Mouse (Mus musculus) hindbrain, embryonic 14.5 days (tissue): Measurements from ENCODE around the gene Pnpla1. TPM values are rescaled to one million over a fixed set of nuclear protein-coding genes. Genes with fewer than 3 reads are reported as not detected.

Experiments used
- ATAC-seq: fragments of 200-750 bp; cut with Nextera tagmentation; 2 replicates; pipeline ENCODE4 v1.8.0; 2017; ENCODE audit warnings: moderate number of reproducible peaks, mild to moderate bottlenecking, moderate TSS enrichment, moderate library complexity; ENCODE audit not compliant: low FRiP score
- DNase-seq: peaks from one replicate; pipeline ENCODE4 v3.0.0-alpha.2; 2015; ENCODE audit warnings: low spot score
- H3K27ac ChIP-seq: fragments of 300-500 bp; sonication (generic); 2 replicates; pipeline ENCODE4 v1.5.1; 2014; ENCODE audit warnings: mild to moderate bottlenecking, moderate library complexity
- H3K27me3 ChIP-seq: fragments of 300-500 bp; sonication (generic); 2 replicates; pipeline ENCODE4 v1.6.1; 2014; ENCODE audit warnings: mild to moderate bottlenecking, low read length, mixed read lengths; ENCODE audit not compliant: control insufficient read depth, insufficient read depth
- H3K36me3 ChIP-seq: fragments of 300-500 bp; sonication (generic); replicated peaks from 2 replicates; pipeline ENCODE4 v1.6.1; 2014; ENCODE audit not compliant: control insufficient read depth, insufficient read depth
- H3K4me1 ChIP-seq: fragments of 300-500 bp; sonication (generic); replicated peaks from 2 replicates; pipeline ENCODE4 v1.6.1; 2014; ENCODE audit warnings: antibody characterized with exemption, low read length, mixed read lengths; ENCODE audit not compliant: control insufficient read depth, insufficient read depth
- H3K4me2 ChIP-seq: fragments of 300-500 bp; sonication (generic); replicated peaks from 2 replicates; pipeline ENCODE4 v1.6.1; 2014; ENCODE audit warnings: mild to moderate bottlenecking, moderate library complexity
- H3K4me3 ChIP-seq: fragments of 300-500 bp; sonication (generic); replicated peaks from 2 replicates; pipeline ENCODE4 v1.5.1; 2014; ENCODE audit warnings: mild to moderate bottlenecking, low read length
- H3K9ac ChIP-seq: fragments of 300-500 bp; sonication (generic); 2 replicates; pipeline ENCODE4 v1.6.1; 2014
- H3K9me3 ChIP-seq: fragments of 300-500 bp; sonication (generic); 2 replicates; pipeline ENCODE4 v1.6.1; 2016; ENCODE audit warnings: low read length; ENCODE audit not compliant: control insufficient read depth
- WGBS: fragments of 180-500 bp; shearing (Covaris S2); extraction: QIAGEN DNeasy Blood & Tissue Kit; methylation state at CpG from one replicate; pipeline ENCODE4 v1.1.7; 2014; 5-methylcytosine and 5-hydroxymethylcytosine counted together
- polyA plus RNA-seq: library from polyadenylated mRNA; unstranded; fragments of >200 nt; fragmentation: Nextera tagmentation; extraction: Ambion mirVana; gene quantifications from 2 replicates; pipeline ENCODE4 v1.2.1, GENCODE M21; 2014

Pnpla1 gene
- polyA plus RNA-seq, 1 experiment from 2014 or later: not detected

DNA sequence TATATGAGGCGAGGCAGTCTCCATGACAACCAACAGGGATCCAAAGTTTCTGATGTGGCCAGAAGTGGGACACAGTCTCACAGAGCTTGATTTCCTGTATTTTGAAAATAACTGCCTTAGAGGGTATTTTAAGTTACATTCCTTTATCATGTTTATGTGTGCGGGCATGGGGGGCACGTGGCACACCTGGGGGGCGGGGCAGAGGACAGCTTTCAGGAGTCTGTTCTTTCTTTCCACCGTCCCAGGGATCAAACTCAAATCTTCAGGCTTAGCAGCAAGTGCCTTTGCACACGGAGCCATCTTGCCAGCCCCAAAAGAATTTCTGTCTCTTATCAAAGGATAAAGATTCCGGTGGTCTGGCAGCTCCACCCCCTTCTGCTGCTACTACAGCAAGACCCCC lies 5.7 kb downstream of the Pnpla1 start:
- Histone ChIP-seq H3K27me3 (no peaks in the 10 kb centered on the region), H3K4me3 (no peak overlapping the region), H3K4me1 (peaks cover 5% of the 10 kb centered on the region; the same call in 1 of the 2 replicates), H3K9me3 (no peaks in the 10 kb centered on the region), H3K36me3 (no peaks in the 10 kb centered on the region), H3K4me2 (no peak overlapping the region), H3K27ac (no peak overlapping the region), H3K9ac (no peak overlapping the region)
- DNase-seq (no peak), ATAC-seq (no peak)
- WGBS: 72% methylated on average over 7 of the region's 7 CpGs

DNA sequence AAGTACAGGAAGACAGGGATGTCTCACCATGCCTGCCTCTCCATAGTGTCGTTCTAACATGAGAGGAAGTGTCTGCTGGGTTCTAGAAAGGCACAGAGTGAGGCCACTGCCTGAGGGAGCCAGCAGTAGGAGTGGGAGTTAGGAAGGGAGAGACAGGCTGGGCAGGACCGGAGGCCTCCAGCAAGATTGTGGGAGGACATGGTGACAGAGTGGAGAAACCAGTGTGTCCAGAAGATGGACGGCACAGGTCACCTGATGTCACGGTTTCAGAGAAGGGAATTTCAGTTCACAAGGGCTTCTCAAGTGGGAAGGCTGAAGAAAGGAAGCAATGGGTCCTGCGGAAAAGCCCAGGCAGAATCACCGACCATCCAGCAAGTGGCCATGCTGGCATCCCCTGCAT lies 6.3 kb downstream of the Pnpla1 start:
- Histone ChIP-seq H3K4me1 (peaks cover 10% of the 10 kb centered on the region), H3K4me2 (no peak overlapping the region), H3K4me3 (no peak overlapping the region), H3K27me3 (no peaks in the 10 kb centered on the region), H3K9me3 (no peaks in the 10 kb centered on the region), H3K9ac (no peak overlapping the region), H3K36me3 (no peaks in the 10 kb centered on the region), H3K27ac (no peak overlapping the region)
- DNase-seq: no peak
- no peak for ATAC-seq
- WGBS: 77% methylated on average over 6 of the region's 6 CpGs

DNA sequence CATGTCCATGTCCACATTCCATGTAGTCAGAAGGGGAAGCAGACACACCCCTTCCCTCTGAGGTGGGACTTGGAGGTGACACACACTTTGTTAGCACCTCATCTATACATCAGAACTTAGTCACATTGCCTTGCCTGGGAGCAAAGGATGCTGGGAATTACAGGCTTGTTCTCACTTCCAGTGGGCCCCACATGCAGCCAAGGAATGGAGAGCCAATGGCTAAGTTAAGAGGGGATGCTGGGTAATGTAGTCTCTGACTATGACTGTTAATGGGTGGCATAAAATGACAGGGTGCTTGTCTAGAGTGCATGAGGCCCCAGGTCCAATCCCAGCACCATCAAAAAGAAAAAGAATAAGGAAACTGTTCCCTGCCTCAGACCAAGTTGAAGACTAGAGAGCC lies 8.7 kb downstream of the Pnpla1 start:
- H3K4me3 ChIP-seq: no peak overlapping the region
- H3K4me2 ChIP-seq: no peak overlapping the region
- H3K36me3 ChIP-seq: no peaks in the 10 kb centered on the region
- H3K27me3 ChIP-seq: no peaks in the 10 kb centered on the region
- no peak overlapping the region for H3K9ac ChIP-seq
- peaks cover 19% of the 10 kb centered on the region for H3K4me1 ChIP-seq
- ATAC-seq (no peak), DNase-seq (no peak)
- H3K27ac ChIP-seq: no peak overlapping the region
- no peaks in the 10 kb centered on the region for H3K9me3 ChIP-seq

DNA sequence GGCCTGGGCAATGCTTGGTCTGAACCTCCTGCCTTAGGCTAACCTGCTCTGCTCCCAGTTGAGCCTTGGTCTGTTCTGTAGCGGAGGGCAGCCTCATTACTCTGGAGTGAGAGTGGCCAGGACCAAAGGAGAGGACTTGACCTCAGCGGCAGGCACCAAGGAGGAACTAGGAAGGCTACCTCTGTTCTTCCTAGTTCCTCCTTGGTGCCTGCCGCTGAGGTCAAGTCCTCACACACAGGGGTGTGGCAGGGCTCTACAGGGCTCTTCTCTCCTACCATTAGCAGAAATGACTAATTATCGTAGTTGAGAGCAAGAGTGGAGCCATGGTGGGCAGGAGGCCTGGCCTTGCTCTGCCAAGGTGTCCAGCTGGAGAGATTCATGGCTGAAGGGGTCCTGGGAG lies 9.2 kb downstream of the Pnpla1 start:
- DNase-seq (no peak), ATAC-seq (no peak)
- no peaks in the 10 kb centered on the region for H3K9me3 ChIP-seq
- no peak overlapping the region for H3K27ac ChIP-seq
- H3K27me3 ChIP-seq: no peaks in the 10 kb centered on the region
- no peak overlapping the region for H3K4me2 ChIP-seq
- H3K36me3 ChIP-seq: no peaks in the 10 kb centered on the region
- 80% methylated on average over 4 of the region's 4 CpGs for WGBS
- H3K4me3 ChIP-seq: no peak overlapping the region
- peaks cover 19% of the 10 kb centered on the region for H3K4me1 ChIP-seq
- H3K9ac ChIP-seq: no peak overlapping the region

DNA sequence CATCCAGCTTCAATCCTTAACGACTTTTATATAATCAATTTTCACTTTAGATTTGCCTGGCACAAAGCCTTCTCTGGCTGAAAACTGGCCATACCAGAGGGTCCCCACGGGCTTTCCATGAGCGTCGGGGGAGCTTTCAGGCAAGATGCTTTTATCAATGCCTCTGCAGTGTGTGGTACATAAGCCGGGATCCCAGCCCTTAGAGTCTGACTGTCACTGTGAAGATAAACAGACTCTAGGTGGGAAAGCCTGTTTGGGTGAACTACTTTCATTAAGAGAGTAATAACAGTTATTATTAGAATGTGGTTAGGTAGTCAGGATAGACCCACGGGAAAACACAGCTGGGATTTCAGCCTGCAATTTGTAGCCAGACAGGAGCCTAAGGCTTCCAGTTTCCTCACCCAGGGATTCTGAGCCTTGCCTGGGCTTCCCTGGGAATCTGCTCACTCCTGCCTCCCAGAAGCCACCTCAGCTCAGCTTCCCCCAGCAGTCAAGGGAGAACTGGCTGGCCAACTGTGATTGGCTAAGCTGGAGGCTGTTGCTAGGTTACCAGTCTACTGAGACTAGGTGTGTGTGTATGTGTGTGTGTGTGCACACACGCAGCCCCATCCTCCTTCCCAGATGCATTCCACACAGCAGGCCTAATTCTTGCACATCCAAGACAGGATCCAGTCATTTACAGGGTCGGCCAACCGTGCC lies 11.3 kb downstream of the Pnpla1 start:
- H3K36me3 ChIP-seq: no peaks in the 10 kb centered on the region
- peak overlapping the region; percentile 94 for H3K27ac ChIP-seq
- peak; percentile 81 for DNase-seq
- H3K4me3 ChIP-seq: no peak overlapping the region
- H3K9me3 ChIP-seq: no peaks in the 10 kb centered on the region
- WGBS: 39% methylated on average over 9 of the region's 9 CpGs
- H3K4me1 ChIP-seq: peaks cover 19% of the 10 kb centered on the region
- H3K9ac ChIP-seq: no peak overlapping the region
- peak; percentile 95 for ATAC-seq
- peak overlapping the region; percentile 14; the same call in 1 of the 2 replicates for H3K4me2 ChIP-seq
- H3K27me3 ChIP-seq: no peaks in the 10 kb centered on the region

DNA sequence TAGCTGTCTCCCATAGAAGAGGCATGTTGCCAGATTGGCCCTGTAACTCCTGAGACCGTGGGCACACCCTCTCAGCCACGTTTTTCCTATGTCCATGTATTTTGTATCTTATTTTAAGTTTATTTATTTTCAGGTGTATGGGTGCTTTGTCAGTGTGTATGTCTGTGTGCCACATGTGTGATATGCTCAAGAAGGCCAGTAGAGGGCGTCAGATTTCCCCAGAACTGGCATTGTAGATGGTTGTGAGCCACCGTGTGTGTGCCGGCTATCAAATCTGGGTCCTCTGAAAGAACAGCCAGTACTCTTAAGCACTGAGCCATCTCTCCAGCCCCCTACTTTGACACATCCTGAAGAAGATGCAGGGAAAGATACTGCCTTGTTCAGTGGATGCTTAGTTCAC lies 12.2 kb downstream of the Pnpla1 start:
- WGBS: 64% methylated on average over 5 of the region's 5 CpGs
- Histone ChIP-seq H3K9ac (no peak overlapping the region), H3K27me3 (no peaks in the 10 kb centered on the region), H3K4me2 (no peak overlapping the region), H3K27ac (peak overlapping the region; percentile 94), H3K4me3 (no peak overlapping the region), H3K36me3 (no peaks in the 10 kb centered on the region), H3K9me3 (no peaks in the 10 kb centered on the region), H3K4me1 (peaks cover 19% of the 10 kb centered on the region)
- no peak for ATAC-seq
- DNase-seq: no peak

DNA sequence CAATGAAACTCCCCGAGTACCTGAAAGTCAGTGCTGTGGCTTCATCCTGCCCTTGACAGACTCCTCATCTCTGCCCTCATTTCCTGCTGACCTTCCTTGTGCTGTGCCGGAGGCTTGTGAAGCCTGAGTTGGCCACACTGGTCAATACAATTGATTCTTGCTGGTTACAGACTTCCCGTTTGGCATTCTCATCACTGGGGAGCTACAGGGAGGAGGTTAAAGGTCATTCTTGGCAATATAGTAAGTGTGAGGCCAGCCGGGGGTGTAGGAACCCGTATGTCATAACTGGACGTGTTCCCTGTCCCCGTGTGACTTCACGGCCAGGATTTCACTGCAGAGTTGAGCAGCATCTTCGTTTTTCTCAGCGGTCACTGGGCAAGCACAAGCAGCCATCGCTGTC lies 13.6 kb downstream of the Pnpla1 start:
- no peak overlapping the region for H3K27ac ChIP-seq
- no peak overlapping the region for H3K9ac ChIP-seq
- H3K4me1 ChIP-seq: peaks cover 19% of the 10 kb centered on the region
- DNase-seq (no peak), ATAC-seq (no peak)
- H3K9me3 ChIP-seq: no peaks in the 10 kb centered on the region
- H3K27me3 ChIP-seq: no peaks in the 10 kb centered on the region
- H3K4me3 ChIP-seq: no peak overlapping the region
- 79% methylated on average over 11 of the region's 11 CpGs for WGBS
- H3K36me3 ChIP-seq: no peaks in the 10 kb centered on the region
- no peak overlapping the region for H3K4me2 ChIP-seq

DNA sequence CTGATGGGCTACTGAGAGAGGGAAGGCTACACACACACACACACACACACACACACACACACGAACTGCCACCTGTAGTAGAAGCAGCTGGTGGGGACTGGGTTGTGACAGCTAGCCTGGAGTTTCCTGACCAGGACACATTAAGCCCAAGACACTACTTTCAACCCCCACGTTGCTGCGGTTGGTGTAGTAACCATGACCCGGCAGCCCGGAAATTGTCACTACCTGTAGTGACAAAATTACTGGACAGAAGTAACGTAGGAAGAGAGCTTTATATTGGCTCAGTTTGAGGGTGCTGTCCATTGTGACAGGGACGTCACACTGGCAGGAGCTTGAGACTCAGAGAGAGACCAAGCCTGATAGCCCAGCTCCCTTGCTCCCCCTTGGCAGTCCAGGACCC lies 14.1 kb downstream of the Pnpla1 start:
- H3K36me3 ChIP-seq: no peaks in the 10 kb centered on the region
- H3K4me1 ChIP-seq: peaks cover 19% of the 10 kb centered on the region
- H3K27ac ChIP-seq: no peak overlapping the region
- H3K4me2 ChIP-seq: no peak overlapping the region
- H3K9ac ChIP-seq: no peak overlapping the region
- WGBS: 90% methylated on average over 7 of the region's 7 CpGs
- no peaks in the 10 kb centered on the region for H3K27me3 ChIP-seq
- ATAC-seq (no peak), DNase-seq (no peak)
- no peak overlapping the region for H3K4me3 ChIP-seq
- H3K9me3 ChIP-seq: no peaks in the 10 kb centered on the region

DNA sequence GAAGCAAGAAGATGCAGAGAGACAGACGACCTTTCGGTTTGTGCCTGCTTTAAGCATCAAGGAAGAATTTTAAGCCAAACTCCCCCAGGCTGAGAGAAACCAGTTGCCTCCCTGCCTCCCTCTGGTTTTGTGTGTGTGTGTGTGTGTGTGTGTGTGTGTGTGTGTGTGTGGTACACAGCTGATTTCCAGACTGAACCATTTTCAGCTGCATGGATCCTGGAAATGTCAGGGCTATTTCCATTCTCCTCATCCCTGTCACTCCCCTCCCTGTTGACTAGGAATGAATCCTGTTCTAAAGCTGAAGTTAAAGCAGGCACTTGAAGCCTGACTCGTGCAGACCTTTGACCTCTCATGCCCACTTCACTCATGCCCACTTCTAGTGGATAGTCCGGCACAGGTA lies 16.0 kb downstream of the Pnpla1 start:
- Histone ChIP-seq H3K9me3 (no peaks in the 10 kb centered on the region), H3K27me3 (peaks cover 1% of the 10 kb centered on the region; the same call in 1 of the 2 replicates), H3K9ac (no peak overlapping the region), H3K36me3 (no peaks in the 10 kb centered on the region), H3K4me1 (peaks cover 11% of the 10 kb centered on the region), H3K4me3 (no peak overlapping the region), H3K4me2 (no peak overlapping the region), H3K27ac (no peak overlapping the region)
- ATAC-seq: no peak
- 90% methylated on average over 4 of the region's 4 CpGs for WGBS
- no peak for DNase-seq

DNA sequence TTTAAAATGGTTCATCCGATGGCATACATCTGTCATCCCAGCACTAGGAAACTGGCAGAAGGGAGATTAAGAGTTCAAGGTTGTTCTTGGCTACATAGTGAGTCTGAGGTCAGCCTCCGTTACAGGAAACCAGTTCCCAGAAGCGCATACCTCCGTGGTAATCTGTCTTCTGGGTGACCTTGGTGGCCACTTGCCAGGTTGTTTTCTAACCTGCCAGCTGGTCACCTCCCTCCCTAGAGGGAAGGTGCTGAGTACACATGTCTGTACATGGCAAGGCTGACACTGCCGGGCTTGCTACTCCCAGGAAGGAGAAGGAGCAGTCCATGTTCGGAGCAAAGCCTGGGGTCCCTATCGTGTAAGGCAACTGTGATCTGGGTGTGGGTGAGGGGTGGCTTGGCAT lies 16.6 kb downstream of the Pnpla1 start:
- WGBS: 77% methylated on average over 7 of the region's 7 CpGs
- DNase-seq: no peak
- no peaks in the 10 kb centered on the region for H3K9me3 ChIP-seq
- H3K36me3 ChIP-seq: no peaks in the 10 kb centered on the region
- H3K4me1 ChIP-seq: peaks cover 9% of the 10 kb centered on the region
- H3K9ac ChIP-seq: no peak overlapping the region
- H3K27ac ChIP-seq: no peak overlapping the region
- ATAC-seq: no peak
- H3K27me3 ChIP-seq: peaks cover 3% of the 10 kb centered on the region; the same call in 1 of the 2 replicates
- H3K4me2 ChIP-seq: no peak overlapping the region
- H3K4me3 ChIP-seq: no peak overlapping the region
